Mouse (Mus musculus): ENCODE measurements around the gene Ppp1r17.

GRCm38 (mm10) chr6:56076378-56076805, 59.1 kb downstream of the Ppp1r17 start:
- no peak for TF ChIP-seq CTCF (IDR thresholded peaks at IDR 0.05; ENCODE audit: extremely low read depth, insufficient read depth, low read length)
- TF ChIP-seq POLR2A (IDR thresholded peaks at IDR 0.05; ENCODE audit: extremely low read depth, insufficient read depth, low read length): no peak

Data from cortical plate, adult 2 months (tissue).